Mouse (Mus musculus): ENCODE data around the gene Coq8a. TPM values are rescaled to one million over a fixed set of nuclear protein-coding genes. Genes with fewer than 3 reads are reported as not detected.

Coq8a gene
- polyA plus RNA-seq (2015; fragmentation: Nextera tagmentation; extraction: Ambion mirVana) = 20.4 and 22.1 TPM in 2 replicates

DNA sequence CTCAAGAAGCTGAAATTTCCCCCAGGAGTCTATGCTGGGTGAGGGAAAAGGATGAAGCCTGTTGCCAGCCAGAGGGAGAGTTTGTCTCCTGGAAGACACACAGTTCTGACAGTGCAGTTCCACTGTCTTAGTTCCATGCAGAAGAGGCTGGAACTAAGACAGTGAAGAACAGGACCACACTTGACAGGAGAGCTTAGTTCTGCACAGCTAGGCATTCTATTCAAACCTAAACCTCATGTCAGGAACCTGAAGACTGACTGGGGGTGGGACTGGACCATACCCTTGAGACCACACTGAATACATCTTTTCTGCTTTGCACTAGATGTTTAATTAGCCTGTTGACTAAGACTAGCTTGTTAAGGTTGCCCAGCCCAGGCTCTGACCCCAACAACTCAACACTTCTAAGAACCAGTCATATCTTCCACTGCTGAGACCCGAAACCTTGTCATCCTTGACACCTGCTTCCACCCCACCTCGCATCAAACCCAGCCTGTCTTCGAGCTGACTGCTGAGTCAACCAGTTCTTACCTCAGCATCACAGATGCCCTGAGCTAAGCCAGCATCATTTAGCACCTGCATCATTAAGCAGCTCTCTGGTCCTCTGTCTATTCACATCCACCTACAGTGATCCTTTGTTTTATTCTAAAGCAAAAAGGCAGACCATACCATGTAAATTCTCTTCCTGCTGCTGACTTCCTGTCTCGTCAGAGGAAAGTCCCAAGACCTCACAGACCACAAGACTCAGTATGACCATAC lies at the start of gene Coq8a:
Coq8a (minus strand) TSS at position 644 of the 756 bp plus-strand sequence.
- Histone ChIP-seq H3K9ac (0 out of 2 replicates have a peak within 1 kb of the TSS, but pooled peaks have one; percentile 15), H3K4me3 (replicated peaks) (no peak within 1 kb of the TSS), H3K27me3 (replicated peaks) (no peaks in the 10 kb centered on the region), H3K4me1 (replicated peaks) (peaks cover 13% of the 10 kb centered on the region), H3K27ac (no peak within 1 kb of the TSS), H3K9me3 (no peaks in the 10 kb centered on the region), H3K36me3 (no peaks in the 10 kb centered on the region), H3K4me2 (replicated peaks) (no peak within 1 kb of the TSS)
- no peak for ATAC-seq
- WGBS = 67% methylated on average over 4 of the region's 4 CpGs

DNA sequence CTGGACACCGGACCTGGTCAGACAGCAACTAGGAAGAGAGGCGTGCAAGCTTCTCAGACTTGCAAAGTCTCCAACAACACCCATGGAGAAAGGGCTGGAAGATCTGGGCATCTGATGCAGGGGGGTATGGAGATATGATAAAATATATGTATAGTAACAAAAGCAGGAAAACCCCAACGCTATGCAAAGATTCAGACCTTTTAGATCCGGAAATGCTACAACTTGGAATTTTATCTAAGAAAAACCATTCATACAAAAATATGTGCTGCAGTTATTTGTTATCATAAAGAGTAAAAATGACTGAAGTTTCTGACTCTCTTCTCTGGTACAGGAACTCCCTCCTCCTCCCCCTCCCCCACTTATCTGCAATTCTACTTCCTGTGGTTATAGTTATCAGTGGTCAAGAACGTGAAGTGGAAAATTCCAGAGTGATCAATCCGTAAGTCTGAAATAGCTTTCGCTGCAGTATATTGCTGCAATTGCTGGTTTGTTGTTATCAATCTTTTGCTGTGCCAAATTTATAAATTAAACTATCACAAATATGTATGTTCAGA lies 49.3 kb upstream of the Coq8a start:
- no peak for ATAC-seq

DNA sequence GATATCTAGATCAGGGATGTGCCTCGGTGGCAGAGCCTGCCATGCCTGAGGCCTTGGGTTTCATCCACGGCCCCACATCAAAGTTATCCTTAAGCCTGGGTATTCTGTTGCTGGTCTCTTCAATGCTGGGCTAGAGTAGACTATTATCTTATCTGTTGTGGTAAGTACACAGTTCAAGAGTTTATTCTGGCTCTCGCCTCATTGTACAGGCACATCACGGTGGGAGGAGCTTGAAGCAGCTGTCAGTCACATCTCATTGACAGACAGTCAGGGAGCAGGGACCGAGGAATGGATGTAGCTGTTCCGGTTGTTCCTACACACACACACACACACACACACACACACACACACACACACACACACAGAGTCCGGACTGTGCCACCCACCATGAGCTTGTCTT lies 48.5 kb upstream of the Coq8a start:
- no peak for ATAC-seq
- 69% methylated on average over 7 of the region's 7 CpGs for WGBS
- no peak overlapping the region for H3K9ac ChIP-seq

More for the DNA sequence above, 49.3 kb upstream of the Coq8a start:
- 77% methylated on average over 7 of the region's 7 CpGs for WGBS
- Histone ChIP-seq H3K9me3 (no peaks in the 10 kb centered on the region), H3K9ac (no peak overlapping the region), H3K27ac (no peak overlapping the region), H3K4me1 (replicated peaks) (peaks cover 10% of the 10 kb centered on the region), H3K4me2 (replicated peaks) (no peak overlapping the region), H3K27me3 (replicated peaks) (no peaks in the 10 kb centered on the region), H3K4me3 (replicated peaks) (no peak overlapping the region), H3K36me3 (no peaks in the 10 kb centered on the region)

DNA sequence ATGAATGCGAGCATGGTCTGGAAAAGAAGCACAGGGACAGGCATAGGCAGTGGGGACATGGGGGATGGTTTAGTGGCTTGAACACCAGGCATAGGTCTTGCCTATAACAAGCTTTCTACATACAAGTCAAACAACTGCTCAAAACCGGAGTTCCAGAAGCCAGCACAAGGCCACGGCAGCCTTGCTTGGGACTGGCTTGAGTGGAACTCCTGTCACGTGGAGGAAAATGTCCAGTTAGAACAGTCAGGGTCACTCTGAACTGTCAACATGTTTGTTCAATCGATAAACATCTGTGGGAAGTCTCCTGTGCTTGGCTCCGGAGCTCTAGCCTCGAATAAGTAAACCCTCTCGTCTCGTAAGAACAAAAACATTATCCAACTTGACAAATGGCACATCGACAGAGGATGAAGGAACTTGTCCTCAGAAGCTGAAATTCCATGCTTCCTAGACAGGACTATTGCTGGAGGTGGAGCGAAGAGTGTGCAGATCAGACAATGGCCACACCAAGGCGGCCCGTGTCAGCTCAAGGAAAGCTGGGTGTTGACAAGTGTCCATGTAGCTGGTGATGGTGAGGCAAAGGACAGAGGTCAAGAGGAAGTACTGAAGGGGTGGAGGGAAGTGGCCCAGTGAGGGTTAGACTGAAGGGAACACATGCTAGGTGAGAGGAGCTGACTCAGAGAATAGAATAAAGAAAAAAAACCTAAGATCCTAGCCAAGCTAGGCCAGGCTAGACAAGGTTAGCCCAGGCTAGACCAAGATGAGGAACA lies 46.5 kb upstream of the Coq8a start:
- no peak overlapping the region for H3K4me3 ChIP-seq (replicated peaks)
- no peaks in the 10 kb centered on the region for H3K36me3 ChIP-seq
- H3K27ac ChIP-seq = no peak overlapping the region
- ATAC-seq = peak; percentile 73
- H3K4me2 ChIP-seq (replicated peaks) = no peak overlapping the region
- H3K27me3 ChIP-seq (replicated peaks) = no peaks in the 10 kb centered on the region
- H3K9ac ChIP-seq = no peak overlapping the region
- WGBS = 61% methylated on average over 13 of the region's 13 CpGs
- H3K4me1 ChIP-seq (replicated peaks) = peaks cover 10% of the 10 kb centered on the region
- H3K9me3 ChIP-seq = no peaks in the 10 kb centered on the region

More for the DNA sequence above, 48.5 kb upstream of the Coq8a start:
- no peaks in the 10 kb centered on the region for H3K9me3 ChIP-seq
- peaks cover 10% of the 10 kb centered on the region for H3K4me1 ChIP-seq (replicated peaks)
- no peaks in the 10 kb centered on the region for H3K36me3 ChIP-seq
- no peak overlapping the region for H3K27ac ChIP-seq
- H3K4me3 ChIP-seq (replicated peaks) = no peak overlapping the region
- H3K4me2 ChIP-seq (replicated peaks) = no peak overlapping the region
- H3K27me3 ChIP-seq (replicated peaks) = no peaks in the 10 kb centered on the region

DNA sequence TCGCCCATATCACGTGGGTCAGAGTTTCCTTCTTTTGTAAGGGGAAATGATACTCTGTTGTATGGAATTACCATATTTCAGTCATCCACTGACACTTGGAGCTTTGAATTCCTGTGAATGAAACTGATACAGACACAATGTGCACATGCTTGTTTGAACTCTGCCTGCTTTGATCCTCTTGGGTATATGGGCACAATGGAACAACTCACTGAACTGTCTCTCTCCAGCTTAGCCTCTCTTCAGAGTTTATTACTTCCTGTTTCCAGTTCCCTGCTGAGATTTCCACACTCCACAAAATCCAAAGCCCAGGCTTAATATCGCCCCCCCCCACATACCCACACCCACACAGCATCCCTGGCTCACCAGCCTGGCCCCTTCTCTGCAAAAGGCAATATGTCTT lies 32.3 kb upstream of the Coq8a start:
- Histone ChIP-seq H3K27ac (no peak overlapping the region), H3K4me3 (replicated peaks) (no peak overlapping the region), H3K27me3 (replicated peaks) (no peaks in the 10 kb centered on the region), H3K36me3 (no peaks in the 10 kb centered on the region), H3K4me2 (replicated peaks) (no peak overlapping the region), H3K4me1 (replicated peaks) (peaks cover under 1% of the 10 kb centered on the region; the same call in 1 of the 2 replicates), H3K9me3 (no peaks in the 10 kb centered on the region), H3K9ac (no peak overlapping the region)
- ATAC-seq = no peak
- WGBS = 77% methylated on average over 3 of the region's 3 CpGs

DNA sequence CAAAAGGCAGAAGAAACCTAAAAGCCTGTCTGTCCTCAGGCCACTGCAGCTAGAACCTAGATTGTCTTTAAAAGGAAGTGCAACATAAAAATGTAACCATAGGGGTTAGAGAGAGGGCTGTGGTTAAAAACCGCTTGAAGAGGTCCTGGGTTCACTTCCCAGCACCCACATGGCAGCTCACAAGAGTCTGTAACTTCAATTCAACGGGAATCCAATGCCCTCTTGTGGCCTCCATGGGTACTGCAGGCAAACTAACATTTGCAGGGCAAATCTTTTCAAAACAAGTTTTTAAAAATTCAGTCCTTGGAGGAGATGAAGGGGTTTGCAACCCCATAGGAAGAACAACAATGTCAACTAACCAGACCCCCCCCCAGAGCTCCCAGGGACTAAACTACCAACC lies 31.2 kb upstream of the Coq8a start:
- no peak for ATAC-seq
- WGBS = 28% methylated on average over 2 of the region's 2 CpGs

DNA sequence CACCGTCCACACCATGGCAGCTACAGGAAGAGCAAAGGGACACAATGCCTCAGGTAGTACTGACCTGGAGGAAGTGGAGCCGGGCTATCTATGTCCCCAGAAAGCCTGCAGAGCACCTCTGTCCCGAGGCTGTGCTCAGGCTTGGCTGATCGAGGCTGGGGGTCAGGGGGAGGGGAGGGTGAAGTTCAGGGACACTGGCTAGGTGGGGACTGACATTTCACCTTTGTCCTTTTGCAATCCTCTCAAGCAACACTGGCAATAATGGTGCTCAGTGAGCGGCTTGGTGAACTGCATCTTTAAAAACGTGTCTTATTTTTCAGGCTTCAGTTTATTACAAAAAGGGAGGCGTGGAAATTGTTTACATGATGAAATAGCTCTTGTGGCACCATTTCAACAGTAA lies 30.5 kb upstream of the Coq8a start:
- no peak for ATAC-seq
- Histone ChIP-seq H3K27me3 (replicated peaks) (no peaks in the 10 kb centered on the region), H3K4me2 (replicated peaks) (no peak overlapping the region), H3K27ac (no peak overlapping the region), H3K9ac (no peak overlapping the region), H3K4me3 (replicated peaks) (no peak overlapping the region), H3K36me3 (no peaks in the 10 kb centered on the region), H3K4me1 (replicated peaks) (peaks cover 12% of the 10 kb centered on the region; the same call in 1 of the 2 replicates), H3K9me3 (no peaks in the 10 kb centered on the region)
- 74% methylated on average over 7 of the region's 7 CpGs for WGBS

More for the DNA sequence above, 31.2 kb upstream of the Coq8a start:
- Histone ChIP-seq H3K27ac (no peak overlapping the region), H3K9ac (no peak overlapping the region), H3K4me3 (replicated peaks) (no peak overlapping the region), H3K36me3 (no peaks in the 10 kb centered on the region), H3K27me3 (replicated peaks) (no peaks in the 10 kb centered on the region), H3K4me2 (replicated peaks) (no peak overlapping the region), H3K4me1 (replicated peaks) (peaks cover 6% of the 10 kb centered on the region; the same call in 1 of the 2 replicates), H3K9me3 (no peaks in the 10 kb centered on the region)

DNA sequence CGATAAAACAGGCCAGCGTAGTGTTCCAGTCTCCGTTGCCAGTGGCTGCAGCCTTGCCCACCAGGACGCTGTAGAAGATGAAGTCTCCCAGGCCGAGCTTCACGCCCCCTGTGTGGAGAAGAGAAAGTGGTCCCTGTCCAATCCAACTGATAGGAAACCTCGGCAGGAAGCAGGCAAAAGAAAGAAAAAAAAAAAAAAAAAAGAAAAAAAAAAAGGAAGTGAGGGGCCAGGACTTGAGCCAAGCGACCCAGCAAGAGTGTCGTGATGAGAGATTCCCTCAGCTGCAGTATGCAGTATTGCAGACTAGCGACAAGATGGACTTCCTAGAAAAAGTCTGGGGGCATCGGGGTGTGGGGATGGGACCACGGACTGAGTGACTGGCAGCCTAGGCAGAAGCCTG lies 29.5 kb upstream of the Coq8a start:
- ATAC-seq = no peak
- Histone ChIP-seq H3K4me1 (replicated peaks) (peaks cover 12% of the 10 kb centered on the region; the same call in 1 of the 2 replicates), H3K4me2 (replicated peaks) (no peak overlapping the region), H3K9ac (no peak overlapping the region), H3K27me3 (replicated peaks) (no peaks in the 10 kb centered on the region), H3K4me3 (replicated peaks) (no peak overlapping the region), H3K9me3 (no peaks in the 10 kb centered on the region), H3K36me3 (no peaks in the 10 kb centered on the region), H3K27ac (no peak overlapping the region)
- WGBS = 78% methylated on average over 12 of the region's 12 CpGs

DNA sequence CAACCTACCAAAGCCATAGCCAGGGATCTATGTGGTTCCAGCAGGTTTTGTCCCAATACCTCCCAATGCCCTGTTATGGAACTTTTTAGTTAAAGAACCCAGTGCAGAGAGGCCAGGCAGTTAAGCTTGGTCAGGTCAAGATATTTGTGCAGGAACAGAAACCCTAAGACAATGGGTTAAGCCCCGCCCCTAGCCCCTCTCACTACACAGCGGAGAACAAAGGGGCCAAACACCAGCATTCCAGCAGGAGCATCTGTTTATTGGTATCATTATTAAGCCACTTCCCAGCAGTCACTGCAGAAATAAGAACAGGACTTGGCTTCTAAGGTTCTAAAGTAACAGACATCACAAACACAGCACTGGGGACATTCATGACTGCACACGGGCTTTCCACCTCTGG lies 27.4 kb upstream of the Coq8a start:
- Histone ChIP-seq H3K9ac (no peak overlapping the region), H3K9me3 (no peaks in the 10 kb centered on the region), H3K4me3 (replicated peaks) (no peak overlapping the region; the same call in 1 of the 2 replicates), H3K27ac (no peak overlapping the region), H3K36me3 (no peaks in the 10 kb centered on the region), H3K4me2 (replicated peaks) (peak overlapping the region; percentile 65), H3K4me1 (replicated peaks) (peaks cover 12% of the 10 kb centered on the region; the same call in 1 of the 2 replicates), H3K27me3 (replicated peaks) (no peaks in the 10 kb centered on the region)
- WGBS = 77% methylated on average over 3 of the region's 3 CpGs
- no peak for ATAC-seq

DNA sequence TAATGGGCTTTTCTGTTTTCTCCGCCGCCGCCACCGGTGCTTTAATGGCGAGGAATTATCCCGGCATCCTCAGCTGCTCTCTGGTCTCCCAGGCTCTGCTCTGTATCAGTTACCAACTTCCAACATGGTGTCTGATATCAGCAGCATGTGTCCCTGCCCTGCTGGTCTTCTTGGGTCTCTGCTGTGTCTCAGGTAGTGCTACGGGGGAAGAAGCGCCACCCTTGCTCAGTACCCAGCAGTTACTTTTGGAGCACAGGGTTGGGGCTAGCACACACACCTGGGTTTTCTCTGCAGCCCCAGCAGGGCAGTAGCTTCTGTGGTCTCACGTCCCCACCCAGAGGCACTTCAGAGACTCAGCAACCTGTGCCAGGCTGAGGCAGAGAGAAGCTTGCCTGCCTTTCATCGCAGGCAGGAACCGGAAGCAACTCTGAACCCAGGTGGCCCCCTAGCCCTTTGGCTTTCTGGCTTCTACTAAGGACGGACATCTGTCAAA lies 26.9 kb upstream of the Coq8a start:
- peak; percentile 70 for ATAC-seq
- WGBS = 6% methylated on average over 12 of the region's 12 CpGs
- H3K9ac ChIP-seq = peak overlapping the region; percentile 15

DNA sequence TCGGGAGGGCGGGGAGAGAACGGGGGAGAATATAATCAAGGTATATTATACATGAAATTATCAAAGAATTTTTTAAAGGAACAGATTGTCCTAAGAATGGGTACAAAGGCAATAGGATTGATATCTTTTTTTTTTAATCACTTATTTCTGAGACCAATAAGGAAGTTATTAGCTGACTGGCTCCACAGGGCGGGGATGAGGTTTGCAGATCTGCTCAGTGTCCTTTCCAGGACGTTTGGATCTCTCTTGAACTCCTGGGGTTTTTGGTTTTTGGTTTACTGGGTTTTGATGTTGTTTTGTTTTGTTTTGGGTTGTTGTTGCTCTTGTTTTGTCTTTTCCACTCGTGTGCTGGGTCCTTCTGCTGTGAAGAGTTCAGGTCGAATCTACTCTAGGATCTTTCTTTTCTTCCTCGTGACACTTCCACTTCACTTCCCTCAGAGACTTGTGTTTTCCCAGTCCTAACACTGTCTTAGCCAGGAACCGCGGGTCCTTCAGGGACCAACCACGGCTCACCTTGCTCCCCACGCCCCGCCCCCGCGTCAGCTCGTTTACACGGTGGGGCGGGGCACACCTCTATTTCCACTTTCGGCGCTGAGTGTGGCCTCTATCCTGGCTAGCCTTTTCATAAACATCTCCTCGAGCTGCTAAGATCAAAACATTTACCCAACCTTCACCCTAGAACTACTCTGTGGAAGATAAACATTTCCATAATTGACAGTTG lies 26.3 kb upstream of the Coq8a start:
- no peaks in the 10 kb centered on the region for H3K36me3 ChIP-seq
- WGBS = 11% methylated on average over 21 of the region's 21 CpGs
- H3K4me3 ChIP-seq (replicated peaks) = peak overlapping the region; percentile 43
- peak overlapping the region; percentile 55 for H3K27ac ChIP-seq
- H3K9me3 ChIP-seq = no peaks in the 10 kb centered on the region
- H3K27me3 ChIP-seq (replicated peaks) = no peaks in the 10 kb centered on the region
- ATAC-seq = peak; percentile 95
- H3K9ac ChIP-seq = peak overlapping the region; percentile 15
- H3K4me1 ChIP-seq (replicated peaks) = peaks cover 12% of the 10 kb centered on the region; the same call in 1 of the 2 replicates
- H3K4me2 ChIP-seq (replicated peaks) = peak overlapping the region; percentile 65

More for the DNA sequence above, 26.9 kb upstream of the Coq8a start:
- Histone ChIP-seq H3K27ac (peak overlapping the region; percentile 55; the same call in 1 of the 2 replicates), H3K36me3 (no peaks in the 10 kb centered on the region), H3K4me3 (replicated peaks) (peak overlapping the region; percentile 43), H3K4me1 (replicated peaks) (peaks cover 12% of the 10 kb centered on the region; the same call in 1 of the 2 replicates), H3K4me2 (replicated peaks) (peak overlapping the region; percentile 65), H3K9me3 (no peaks in the 10 kb centered on the region), H3K27me3 (replicated peaks) (no peaks in the 10 kb centered on the region)
